Mouse (Mus musculus) liver, adult (tissue): ENCODE measurements at regions not wholly inside any gene's neighbourhood (a gene's known extent, or its start where the extent isn't known, plus 50 kb on each side); places are given as distances from the start of the nearest gene placed in this dataset.

ENCODE experiments used
- GATA4 ChIP-seq: IDR thresholded peaks from 2 replicates; pipeline ENCODE4 v1.6.1; 2014; ENCODE audit warnings: mild to moderate bottlenecking, low read length; ENCODE audit not compliant: insufficient replicate concordance

GRCm38 (mm10) chr14:67626181-67626580 is 1617.2 kb upstream of the Gulo start:
- TF ChIP-seq GATA4 = no peak

- no peak for TF ChIP-seq GATA4
These were observed 1615.0 kb upstream of the Gulo start for GRCm38 (mm10) chr14:67623841-67624480.

- no peak for TF ChIP-seq GATA4
These were observed 1613.9 kb upstream of the Gulo start for GRCm38 (mm10) chr14:67622911-67623310.

- no peak for TF ChIP-seq GATA4
These were observed 1612.5 kb upstream of the Gulo start for GRCm38 (mm10) chr14:67621486-67621885.

GRCm38 (mm10) chr14:67620854-67621476 is 1612.0 kb upstream of the Gulo start:
- no peak; the same call in 1 of the 2 replicates for TF ChIP-seq GATA4

- TF ChIP-seq GATA4 = no peak
These were observed 1610.6 kb upstream of the Gulo start for GRCm38 (mm10) chr14:67619571-67619970.

- TF ChIP-seq GATA4 = no peak
These were observed 1605.4 kb upstream of the Gulo start for GRCm38 (mm10) chr14:67614369-67614768.

- no peak for TF ChIP-seq GATA4
These were observed 1604.7 kb upstream of the Gulo start for GRCm38 (mm10) chr14:67613691-67614090.

GRCm38 (mm10) chr14:67613221-67613620 is 1604.2 kb upstream of the Gulo start:
- no peak for TF ChIP-seq GATA4

GRCm38 (mm10) chr14:67612471-67612870 is 1603.5 kb upstream of the Gulo start:
- TF ChIP-seq GATA4 = no peak

- TF ChIP-seq GATA4 = no peak
These were observed 1599.3 kb upstream of the Gulo start for GRCm38 (mm10) chr14:67608262-67608661.

GRCm38 (mm10) chr14:67602960-67603359 is 1594.0 kb upstream of the Gulo start:
- TF ChIP-seq GATA4 = no peak

GRCm38 (mm10) chr14:67599734-67600133 is 1590.7 kb upstream of the Gulo start:
- no peak for TF ChIP-seq GATA4

GRCm38 (mm10) chr14:67588627-67589026 is 1579.6 kb upstream of the Gulo start:
- TF ChIP-seq GATA4 = no peak

- no peak for TF ChIP-seq GATA4
These were observed 1575.5 kb upstream of the Gulo start for GRCm38 (mm10) chr14:67584456-67585048.

GRCm38 (mm10) chr14:67582201-67582782 is 1573.3 kb upstream of the Gulo start:
- TF ChIP-seq GATA4 = no peak
